Mouse (Mus musculus) myocyte (in vitro differentiated cells): ENCODE results near the gene Igf2bp3. TPM values are rescaled to one million over a fixed set of nuclear protein-coding genes. Genes with fewer than 3 reads are reported as not detected.

Experiments
- H3K27me3 ChIP-seq: one replicate; pipeline ENCODE4 v1.6.1; 2011; ENCODE audit not compliant: control insufficient read depth, insufficient read depth, insufficient read length
- H3K36me3 ChIP-seq: one replicate; pipeline ENCODE4 v1.6.1; 2011; ENCODE audit not compliant: control insufficient read depth, insufficient read depth
- H3K4me2 ChIP-seq: one replicate; pipeline ENCODE4 v1.6.1; 2011; ENCODE audit warnings: low read depth, control low read depth
- H3K4me3 ChIP-seq: one replicate; pipeline ENCODE4 v1.5.1; 2011; ENCODE audit warnings: mild to moderate bottlenecking, control low read depth, moderate library complexity
- H3K79me2 ChIP-seq: one replicate; pipeline ENCODE4 v1.6.1; 2011; ENCODE audit not compliant: control insufficient read depth, insufficient read depth
- H3ac ChIP-seq: one replicate; pipeline ENCODE4 v1.6.1; 2011; ENCODE audit not compliant: control insufficient read depth, insufficient read length
- CEBPB ChIP-seq: IDR thresholded peaks from 2 replicates; pipeline ENCODE4 v1.6.1; 2011; ENCODE audit warnings: mild to moderate bottlenecking, moderate library complexity; ENCODE audit not compliant: poor library complexity, insufficient read depth, severe bottlenecking
- E2F4 ChIP-seq: IDR thresholded peaks from one replicate; pipeline ENCODE4 v1.6.1; 2011; ENCODE audit warnings: mild to moderate bottlenecking, control low read depth, moderate library complexity; ENCODE audit not compliant: insufficient read depth
- MAX ChIP-seq: IDR thresholded peaks from one replicate; pipeline ENCODE4 v1.6.1; 2011; ENCODE audit warnings: low read depth, mild to moderate bottlenecking, control low read depth
- MYOD1 ChIP-seq, 3 experiments: IDR thresholded peaks; one replicate each; pipeline ENCODE4 v1.6.1; 2011; ENCODE audit warnings: control low read depth in 2 of 3, low read depth in 2 of 3, mild to moderate bottlenecking in 2 of 3, moderate library complexity in 1 of 3; ENCODE audit not compliant: insufficient read length in 2 of 3, control insufficient read depth in 1 of 3
- MYOG ChIP-seq, 3 experiments: IDR thresholded peaks; one replicate each; pipeline ENCODE4 v1.6.1; 2011; ENCODE audit warnings: control low read depth in 2 of 3, low read depth in 2 of 3, mild to moderate bottlenecking in 2 of 3; ENCODE audit not compliant: insufficient read length in 2 of 3, control insufficient read depth in 1 of 3, insufficient read depth in 1 of 3
- POLR2A ChIP-seq: IDR thresholded peaks from one replicate; pipeline ENCODE4 v1.6.1; 2011; ENCODE audit warnings: low read depth, mild to moderate bottlenecking, control low read depth, moderate library complexity; ENCODE audit not compliant: insufficient read length
- POLR2AphosphoS2 ChIP-seq: IDR thresholded peaks from one replicate; pipeline ENCODE4 v1.6.1; 2011; ENCODE audit warnings: low read depth, control low read depth; ENCODE audit not compliant: insufficient read length
- REST ChIP-seq: IDR thresholded peaks from one replicate; pipeline ENCODE4 v1.6.1; 2011; ENCODE audit warnings: mild to moderate bottlenecking, control low read depth, moderate library complexity; ENCODE audit not compliant: insufficient read depth, insufficient read length
- SRF ChIP-seq: IDR thresholded peaks from one replicate; pipeline ENCODE4 v1.6.1; 2011; ENCODE audit warnings: low read depth; ENCODE audit not compliant: control insufficient read depth, insufficient read length
- TCF12 ChIP-seq: IDR thresholded peaks from one replicate; pipeline ENCODE4 v1.6.1; 2011; ENCODE audit warnings: mild to moderate bottlenecking, control low read depth; ENCODE audit not compliant: poor library complexity, insufficient read depth, severe bottlenecking
- TCF3 ChIP-seq: IDR thresholded peaks from one replicate; pipeline ENCODE4 v1.6.1; 2011; ENCODE audit warnings: low read depth, control low read depth; ENCODE audit not compliant: insufficient read length
- USF1 ChIP-seq: IDR thresholded peaks from one replicate; pipeline ENCODE4 v1.6.1; 2011; ENCODE audit warnings: low read depth, mild to moderate bottlenecking, control low read depth, moderate library complexity
- polyA plus RNA-seq: library from polyadenylated mRNA; unstranded; fragments of >200 nt; fragmentation: generic; extraction: Trizol; gene quantifications from one replicate; pipeline ENCODE4 v1.2.1, GENCODE M21; 2012; ENCODE audit warnings: missing spikeins

Igf2bp3 gene
- polyA plus RNA-seq, 1 experiment: 0.26 TPM

- TF ChIP-seq TCF3 (no peak), MAX (no peak), TCF12 (no peak), MYOG (IDR thresholded peaks at IDR 0.05; ENCODE audit: control insufficient read depth in 1 of 3, insufficient read depth in 1 of 3, insufficient read length in 2 of 3, low read depth in 2 of 3) (no peak), POLR2AphosphoS2 (no peak), USF1 (no peak), MYOD1 (IDR thresholded peaks at IDR 0.05; ENCODE audit: control insufficient read depth in 1 of 3, insufficient read length in 2 of 3, low read depth in 2 of 3) (no peak), E2F4 (no peak)
- Histone ChIP-seq H3K79me2 (no peaks in the 10 kb centered on the region), H3K4me2 (no peak overlapping the region)
These were observed 27.5 kb downstream of the Igf2bp3 start for GRCm38 (mm10) chr6:49187299-49187698.

GRCm38 (mm10) chr6:49176018-49176417, 38.7 kb downstream of the Igf2bp3 start:
- TF ChIP-seq REST (no peak), TCF12 (no peak), MAX (no peak), CEBPB (no peak), SRF (no peak), USF1 (no peak), TCF3 (no peak), E2F4 (no peak), POLR2AphosphoS2 (no peak)

More at GRCm38 (mm10) chr6:49187299-49187698, 27.5 kb downstream of the Igf2bp3 start:
- Histone ChIP-seq H3K36me3 (no peaks in the 10 kb centered on the region), H3K27me3 (no peaks in the 10 kb centered on the region), H3ac (no peak overlapping the region), H3K4me3 (no peak overlapping the region)

GRCm38 (mm10) chr6:49174616-49175015, 40.1 kb downstream of the Igf2bp3 start:
- Histone ChIP-seq H3K4me2 (no peak overlapping the region), H3K27me3 (peaks cover 6% of the 10 kb centered on the region), H3K36me3 (no peaks in the 10 kb centered on the region), H3K79me2 (no peaks in the 10 kb centered on the region), H3ac (no peak overlapping the region), H3K4me3 (no peak overlapping the region)
- TF ChIP-seq POLR2A: no peak
- no peak for TF ChIP-seq MYOG (IDR thresholded peaks at IDR 0.05; ENCODE audit: control insufficient read depth in 1 of 3, insufficient read depth in 1 of 3, insufficient read length in 2 of 3, low read depth in 2 of 3)
- no peak for TF ChIP-seq E2F4
- TF ChIP-seq TCF12: no peak
- TF ChIP-seq TCF3: no peak
- TF ChIP-seq CEBPB: no peak
- TF ChIP-seq MAX: no peak
- TF ChIP-seq USF1: no peak
- no peak for TF ChIP-seq SRF

More at GRCm38 (mm10) chr6:49176018-49176417, 38.7 kb downstream of the Igf2bp3 start:
- no peak overlapping the region for H3K4me3 ChIP-seq
- no peaks in the 10 kb centered on the region for H3K79me2 ChIP-seq
- H3K4me2 ChIP-seq: no peak overlapping the region
- no peaks in the 10 kb centered on the region for H3K36me3 ChIP-seq
- H3K27me3 ChIP-seq: peaks cover 6% of the 10 kb centered on the region
- no peak overlapping the region for H3ac ChIP-seq

- H3K79me2 ChIP-seq: no peaks in the 10 kb centered on the region
- H3K36me3 ChIP-seq: no peaks in the 10 kb centered on the region
- no peak overlapping the region for H3K4me2 ChIP-seq
- no peak overlapping the region for H3ac ChIP-seq
- no peak overlapping the region for H3K4me3 ChIP-seq
- TF ChIP-seq TCF12: no peak
- TF ChIP-seq E2F4: no peak
- no peak for TF ChIP-seq MYOG (IDR thresholded peaks at IDR 0.05; ENCODE audit: control insufficient read depth in 1 of 3, insufficient read depth in 1 of 3, insufficient read length in 2 of 3, low read depth in 2 of 3)
- no peak for TF ChIP-seq SRF
- TF ChIP-seq POLR2AphosphoS2: no peak
- no peak for TF ChIP-seq POLR2A
- H3K27me3 ChIP-seq: peaks cover 6% of the 10 kb centered on the region
These were observed 41.1 kb downstream of the Igf2bp3 start for GRCm38 (mm10) chr6:49173674-49174073.

GRCm38 (mm10) chr6:49173265-49173664, 41.5 kb downstream of the Igf2bp3 start:
- peaks cover 6% of the 10 kb centered on the region for H3K27me3 ChIP-seq
- TF ChIP-seq E2F4 (no peak), USF1 (no peak), TCF12 (no peak), POLR2A (no peak), CEBPB (no peak), MAX (no peak), REST (no peak), TCF3 (no peak), MYOG (IDR thresholded peaks at IDR 0.05; ENCODE audit: control insufficient read depth in 1 of 3, insufficient read depth in 1 of 3, insufficient read length in 2 of 3, low read depth in 2 of 3) (no peak), POLR2AphosphoS2 (no peak), MYOD1 (IDR thresholded peaks at IDR 0.05; ENCODE audit: control insufficient read depth in 1 of 3, insufficient read length in 2 of 3, low read depth in 2 of 3) (no peak), SRF (no peak)
- no peak overlapping the region for H3K4me3 ChIP-seq
- no peaks in the 10 kb centered on the region for H3K79me2 ChIP-seq
- H3K36me3 ChIP-seq: no peaks in the 10 kb centered on the region
- no peak overlapping the region for H3ac ChIP-seq
- no peak overlapping the region for H3K4me2 ChIP-seq
